8 mouse cellular contexts compared by ENCODE assay signal in the genomic region with DNA sequence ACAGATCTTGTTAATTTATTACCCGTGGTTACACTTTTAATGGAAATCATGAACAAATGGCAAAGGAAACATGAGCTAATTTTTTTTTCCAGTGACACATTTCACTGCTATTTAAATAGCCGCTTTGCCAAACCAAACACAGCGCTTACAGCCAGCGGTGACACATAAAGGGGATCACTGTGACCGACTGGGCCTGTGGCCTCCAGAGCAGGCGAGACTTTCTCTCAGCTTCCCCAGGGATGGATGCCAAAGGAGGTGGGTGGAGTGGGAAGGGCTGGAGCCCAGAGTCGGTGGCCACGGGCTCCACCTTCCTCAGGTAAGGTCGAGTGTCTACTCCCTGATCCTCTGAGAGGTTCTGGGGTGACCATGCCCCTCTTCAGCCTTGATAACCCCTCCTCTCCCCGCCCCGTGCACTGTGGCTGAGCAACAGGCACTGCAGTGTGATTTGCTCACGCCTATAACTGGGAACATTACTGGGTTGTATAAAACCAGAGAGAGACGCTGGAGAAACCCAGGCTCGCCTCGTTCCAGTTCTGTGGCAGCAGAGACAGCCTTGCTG.
DNase-seq lines count a peak whose midpoint lies in the region; ATAC-seq lines count a peak whose summit lies in the region.

No protein-coding gene starts in this region.

- peak overlapping the region; percentile 11; the same call in 1 of the 2 replicates for H3K27ac ChIP-seq in heart, embryonic 16.5 days (ENCODE audit: low read length)
- H3K27ac ChIP-seq in limb, embryonic 10.5 days: peak overlapping the region; percentile 80

- no peaks in the 10 kb centered on the region for H3K4me1 ChIP-seq in heart, embryonic 16.5 days (ENCODE audit: control insufficient read depth, insufficient read depth, low read length)
- H3K4me1 ChIP-seq in limb, embryonic 10.5 days: peaks cover 22% of the 10 kb centered on the region

- ATAC-seq in heart, embryonic 16.5 days (replicated peaks; ENCODE audit: extremely low read depth, insufficient read depth, low FRiP score): 0 out of 2 replicates have a peak, but pooled peaks have one; percentile 41

- no peaks in the 10 kb centered on the region for H3K36me3 ChIP-seq in heart, embryonic 16.5 days (ENCODE audit: control insufficient read depth, insufficient read depth)
- H3K36me3 ChIP-seq in limb, embryonic 10.5 days: no peaks in the 10 kb centered on the region

- peak; percentile 38 for DNase-seq in urinary bladder, postnatal 14 days (ENCODE audit: low spot score)
- DNase-seq in urinary bladder, postnatal 10 days (ENCODE audit: low spot score): no peak
- no peak for DNase-seq in limb, embryonic 10.5 days (ENCODE audit: low spot score)
- no peak for DNase-seq in frontal cortex, postnatal 36 days (ENCODE audit: low spot score in 2 of 2)
- DNase-seq in frontal cortex, postnatal 14 days (ENCODE audit: low spot score in 2 of 2): no peak
- DNase-seq in ovary, postnatal 14 days (ENCODE audit: low spot score): no peak
- DNase-seq in thymus, postnatal 4 days: no peak

- no peaks in the 10 kb centered on the region for H3K9me3 ChIP-seq in heart, embryonic 16.5 days (replicated peaks; ENCODE audit: control insufficient read depth, low read length)
- no peaks in the 10 kb centered on the region for H3K9me3 ChIP-seq in limb, embryonic 10.5 days (replicated peaks)

- H3K4me3 ChIP-seq in heart, embryonic 16.5 days (ENCODE audit: low read length): no peak overlapping the region
- no peak overlapping the region for H3K4me3 ChIP-seq in limb, embryonic 10.5 days

- no peak overlapping the region for H3K9ac ChIP-seq in heart, embryonic 16.5 days (ENCODE audit: low read length)

- no peak overlapping the region for H3K4me2 ChIP-seq in heart, embryonic 16.5 days (ENCODE audit: low read depth, low read length)

- 65% methylated on average over 15 of the region's 15 CpGs for WGBS in heart, embryonic 16.5 days
- 85% methylated on average over 15 of the region's 15 CpGs for WGBS in limb, embryonic 10.5 days

- no peaks in the 10 kb centered on the region for H3K27me3 ChIP-seq in heart, embryonic 16.5 days (ENCODE audit: control insufficient read depth, insufficient read depth, low read length)
- peaks cover 43% of the 10 kb centered on the region for H3K27me3 ChIP-seq in limb, embryonic 10.5 days (ENCODE audit: low read depth, poor library complexity, severe bottlenecking)
